Mouse (Mus musculus) MEL (cell line): ENCODE measurements around the gene Sap30l.

Experiments used
- CTCF ChIP-seq, 3 experiments: IDR thresholded peaks in 2 of 3; conservative IDR thresholded peaks in 1 of 3; 2 replicates each; pipeline ENCODE4 v1.5.1; 2011 to 2012; ENCODE audit warnings: low read length in 3 of 3, low read depth in 2 of 3, mild to moderate bottlenecking in 2 of 3, improper control_type of control experiment in 1 of 3, inconsistent platforms in 1 of 3, mixed read lengths in 1 of 3, moderate library complexity in 1 of 3; ENCODE audit not compliant: control insufficient read depth in 1 of 3, insufficient read depth in 1 of 3, poor library complexity in 1 of 3, severe bottlenecking in 1 of 3
- E2F4 ChIP-seq: IDR thresholded peaks from 2 replicates; pipeline ENCODE4 v1.6.1; 2011; ENCODE audit warnings: low read depth, low read length, improper control_type of control experiment, borderline replicate concordance
- POLR2A ChIP-seq, 2 experiments: IDR thresholded peaks; 2 replicates each; pipeline ENCODE4 v1.6.1; 2011 to 2012; ENCODE audit warnings: low read length in 2 of 2, mild to moderate bottlenecking in 2 of 2, control low read depth in 1 of 2, improper control_type of control experiment in 1 of 2, low read depth in 1 of 2, moderate library complexity in 1 of 2; ENCODE audit not compliant: control insufficient read depth in 1 of 2, insufficient read depth in 1 of 2, poor library complexity in 1 of 2
- POLR2AphosphoS2 ChIP-seq: IDR thresholded peaks from 2 replicates; pipeline ENCODE4 v1.6.1; 2011; ENCODE audit warnings: low read length, improper control_type of control experiment
- SMC3 ChIP-seq: IDR thresholded peaks from 2 replicates; pipeline ENCODE4 v1.6.1; 2011; ENCODE audit warnings: low read depth, low read length, improper control_type of control experiment

GRCm38 (mm10) chr11:57764124-57764523 lies 37.3 kb upstream of the Sap30l start:
- TF ChIP-seq CTCF (IDR thresholded peaks at IDR 0.05 in 2 of 3, conservative IDR thresholded peaks at IDR 0.05 in 1 of 3; ENCODE audit: control insufficient read depth in 1 of 3, insufficient read depth in 1 of 3, low read depth in 2 of 3, low read length in 3 of 3, poor library complexity in 1 of 3, severe bottlenecking in 1 of 3) (peak; percentile 59 to 61 (median 60)), POLR2AphosphoS2 (no peak), E2F4 (no peak), SMC3 (peak; percentile 43), POLR2A (IDR thresholded peaks at IDR 0.05; ENCODE audit: control insufficient read depth in 1 of 2, insufficient read depth in 1 of 2, low read depth in 1 of 2, low read length in 2 of 2, poor library complexity in 1 of 2) (no peak)
